In the genomic region with DNA sequence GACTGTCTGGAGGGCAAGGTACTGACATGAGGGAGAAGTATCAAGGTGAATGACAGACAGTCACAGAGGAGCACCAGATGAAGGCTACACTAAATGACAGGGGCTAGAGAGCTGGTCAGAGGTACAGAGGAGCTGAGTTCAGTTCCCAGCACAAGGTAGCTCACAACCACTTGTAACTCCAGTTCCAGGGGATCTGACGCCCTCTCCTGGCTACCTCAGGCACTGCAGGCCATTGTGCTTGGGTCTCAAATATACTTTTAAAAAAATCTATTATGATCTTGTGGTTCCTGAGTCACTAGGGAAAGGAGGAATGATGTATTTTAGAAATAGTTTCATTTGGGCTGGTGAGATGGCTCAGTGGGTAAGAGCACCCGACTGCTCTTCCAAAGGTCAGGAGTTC, we compare ENCODE assay signal across 19 mouse cellular contexts.
A peak's percentile ranks its signal among the peaks of the same experiment; 100 is the strongest.
DNase-seq lines count a peak whose midpoint lies in the region; ATAC-seq and TF ChIP-seq lines count a peak whose summit lies in the region.
"Had no signal": no experiment of that assay in that cellular context is flagged by ENCODE, and none has a peak within 500 bp of the region (broad histone marks: within the 10 kb centered on the region; RNA-seq: fewer than 3 reads in every experiment).

No protein-coding gene starts in this region.

- H3K4me3 ChIP-seq in kidney, adult 2 months (ENCODE audit: insufficient read depth, low read depth, low read length), result no peak overlapping the region
- no peak overlapping the region for H3K4me3 ChIP-seq in midbrain, postnatal 0 days (ENCODE audit: low read depth, low read length)
- no peak overlapping the region for H3K4me3 ChIP-seq in midbrain, embryonic 16.5 days (ENCODE audit: low read depth, low read length)
- H3K4me3 ChIP-seq in bone marrow, adult 2 months (replicated peaks; ENCODE audit: control insufficient read depth, low read depth, low read length), result no peak overlapping the region
- H3K4me3 ChIP-seq: forebrain, embryonic 13.5 days; liver, embryonic 15.5 days; midbrain, embryonic 12.5 days had no signal

- H3K9me3 ChIP-seq in midbrain, postnatal 0 days (ENCODE audit: low read length), result no peaks in the 10 kb centered on the region
- no peaks in the 10 kb centered on the region; the same call in 1 of the 2 replicates for H3K9me3 ChIP-seq in midbrain, embryonic 16.5 days (replicated peaks; ENCODE audit: control insufficient read depth, low read length, poor library complexity, severe bottlenecking)

- no peak for ATAC-seq in midbrain, postnatal 0 days (ENCODE audit: low FRiP score)
- no peak for ATAC-seq in midbrain, embryonic 16.5 days
- ATAC-seq: forebrain, embryonic 13.5 days; inflammation-experienced regulatory T-cells, adult 6 months had no signal

- no peak overlapping the region for H3K27ac ChIP-seq in kidney, adult 2 months (ENCODE audit: insufficient read depth, low read depth, low read length)
- H3K27ac ChIP-seq in midbrain, postnatal 0 days (ENCODE audit: low read depth, low read length), result no peak overlapping the region
- no peak overlapping the region for H3K27ac ChIP-seq in midbrain, embryonic 16.5 days (ENCODE audit: low read length)
- no peak overlapping the region for H3K27ac ChIP-seq in bone marrow, adult 2 months (ENCODE audit: control insufficient read depth, insufficient read depth, low read depth, low read length, poor library complexity)
- H3K27ac ChIP-seq: forebrain, embryonic 13.5 days; liver, embryonic 15.5 days; macrophage; midbrain, embryonic 12.5 days had no signal

- no peak for TF ChIP-seq POLR2A in kidney, adult 2 months (IDR thresholded peaks at IDR 0.05; ENCODE audit: low read depth, low read length)
- TF ChIP-seq POLR2A in bone marrow, adult 2 months (IDR thresholded peaks at IDR 0.05; ENCODE audit: borderline replicate concordance, control insufficient read depth, low read depth, low read length), result no peak

- no peaks in the 10 kb centered on the region for H3K36me3 ChIP-seq in kidney, adult 2 months (ENCODE audit: control insufficient read depth, insufficient read depth, low read length)
- H3K36me3 ChIP-seq in midbrain, postnatal 0 days (ENCODE audit: insufficient read depth, low read length), result peaks cover 31% of the 10 kb centered on the region
- H3K36me3 ChIP-seq in midbrain, embryonic 16.5 days (ENCODE audit: control insufficient read depth, insufficient read depth, low read length), result peaks cover 22% of the 10 kb centered on the region
- H3K36me3 ChIP-seq: liver, embryonic 15.5 days had no signal

- WGBS in kidney, adult 2 months, result 93% methylated on average over 2 of the region's 2 CpGs
- 93% methylated on average over 2 of the region's 2 CpGs for WGBS in midbrain, postnatal 0 days
- 95% methylated on average over 2 of the region's 2 CpGs for WGBS in midbrain, embryonic 16.5 days
- 82% methylated on average over 2 of the region's 2 CpGs for WGBS in bone marrow, adult 2 months

- DNase-seq in kidney, adult 2 months, result no peak
- DNase-seq in kidney, adult 18-20 months, result no peak
- DNase-seq in midbrain, postnatal 0 days (ENCODE audit: low spot score), result no peak
- DNase-seq in spleen, postnatal 14 days (ENCODE audit: low spot score in 2 of 2), result no peak
- no peak for DNase-seq in spleen, adult 12 weeks (ENCODE audit: low spot score)
- DNase-seq: adrenal gland, adult 8-10 months; cerebellum, adult 9-11 months; gastrocnemius, postnatal 10 days; heart, postnatal 36 days; kidney, postnatal 14 days; thymus, adult 2 months had no signal

- H3K4me1 ChIP-seq in kidney, adult 2 months (ENCODE audit: control insufficient read depth, insufficient read depth, low read length), result no peaks in the 10 kb centered on the region
- H3K4me1 ChIP-seq in midbrain, postnatal 0 days (ENCODE audit: insufficient read depth, low read length), result no peaks in the 10 kb centered on the region
- no peaks in the 10 kb centered on the region for H3K4me1 ChIP-seq in midbrain, embryonic 16.5 days (ENCODE audit: control insufficient read depth, insufficient read depth, low read length)
- H3K4me1 ChIP-seq in bone marrow, adult 2 months (ENCODE audit: control insufficient read depth, insufficient read depth, low read length), result no peaks in the 10 kb centered on the region; the same call in 1 of the 2 replicates
- H3K4me1 ChIP-seq: forebrain, embryonic 13.5 days; liver, embryonic 15.5 days; midbrain, embryonic 12.5 days had no signal

- H3K9ac ChIP-seq in midbrain, postnatal 0 days (replicated peaks; ENCODE audit: low read length, poor library complexity, severe bottlenecking), result no peak overlapping the region
- no peak overlapping the region for H3K9ac ChIP-seq in midbrain, embryonic 16.5 days (ENCODE audit: low read depth, low read length)
- H3K9ac ChIP-seq: forebrain, embryonic 13.5 days; liver, embryonic 15.5 days; midbrain, embryonic 12.5 days had no signal

- H3K27me3 ChIP-seq in kidney, adult 2 months (replicated peaks; ENCODE audit: control insufficient read depth, insufficient read depth, low read length), result no peaks in the 10 kb centered on the region
- H3K27me3 ChIP-seq in midbrain, postnatal 0 days (ENCODE audit: insufficient read depth, low read length), result no peaks in the 10 kb centered on the region
- no peaks in the 10 kb centered on the region for H3K27me3 ChIP-seq in midbrain, embryonic 16.5 days (ENCODE audit: control insufficient read depth, insufficient read depth, low read depth, low read length)
- H3K27me3 ChIP-seq: forebrain, embryonic 13.5 days; liver, embryonic 15.5 days; midbrain, embryonic 12.5 days had no signal

- no peak overlapping the region for H3K4me2 ChIP-seq in midbrain, postnatal 0 days (ENCODE audit: low read depth, low read length, poor library complexity, severe bottlenecking)
- no peak overlapping the region for H3K4me2 ChIP-seq in midbrain, embryonic 16.5 days (ENCODE audit: low read length)
- H3K4me2 ChIP-seq: forebrain, embryonic 13.5 days; heart, embryonic 11.5 days; liver, embryonic 15.5 days; midbrain, embryonic 12.5 days had no signal

- 0 out of 2 replicates have a peak, but pooled peaks have one; percentile 11 for TF ChIP-seq CTCF in kidney, adult 2 months (conservative IDR thresholded peaks at IDR 0.05; ENCODE audit: insufficient read depth, insufficient read length, low read depth, low read length)
- peak; percentile 43 for TF ChIP-seq CTCF in midbrain, postnatal 0 days (IDR thresholded peaks at IDR 0.05)
- TF ChIP-seq CTCF in bone marrow, adult 2 months (IDR thresholded peaks at IDR 0.05; ENCODE audit: control insufficient read depth, insufficient read depth, low read length), result 0 out of 2 replicates have a peak, but pooled peaks have one; percentile 2
